Mouse (Mus musculus) hematopoietic stem cell, adult 5-6 weeks (primary cell): ENCODE data around the gene Tmem269. TPM values are rescaled to one million over a fixed set of nuclear protein-coding genes. Genes with fewer than 3 reads are reported as not detected.

Source experiments
- ATAC-seq, 2 experiments: fragments of 125-278 bp in 1 of 2; replicated peaks in 1 of 2; 2 replicates each; pipeline ENCODE4 v1.8.0; 2016 to 2017; ENCODE audit warnings: inconsistent platforms in 2 of 2, mild to moderate bottlenecking in 2 of 2, moderate number of reproducible peaks in 2 of 2, low read depth in 1 of 2, moderate TSS enrichment in 1 of 2; ENCODE audit not compliant: low FRiP score in 2 of 2, poor library complexity in 2 of 2, severe bottlenecking in 2 of 2, insufficient read depth in 1 of 2, low TSS enrichment in 1 of 2
- total RNA-seq: library from RNA; stranded (forward); fragments of 172-1452, 232-1000 nt; gene quantifications from 2 replicates; pipeline ENCODE4 v1.2.3, GENCODE M21; 2017

Tmem269 gene
- total RNA-seq, 1 experiment from 2014 or later: 0.69 TPM

DNA sequence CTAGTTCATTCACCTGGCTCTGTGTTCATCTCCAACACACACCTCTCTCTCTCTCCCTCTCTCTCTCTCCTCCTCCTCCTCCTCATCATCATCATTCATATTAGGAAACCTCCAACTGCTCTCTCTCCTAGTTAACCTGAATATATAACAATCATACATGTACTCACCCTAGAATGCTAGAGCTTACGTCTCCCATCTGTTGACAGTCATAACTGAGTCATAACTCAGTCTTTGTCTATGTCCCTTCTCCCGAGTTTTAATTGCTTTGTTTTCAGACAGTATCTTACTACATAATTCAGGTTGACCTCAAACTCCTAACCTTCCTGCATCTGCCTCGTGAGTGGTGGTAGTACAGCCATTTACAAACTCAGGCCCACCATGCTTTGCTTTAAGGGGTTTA lies 26.7 kb downstream of the Tmem269 start:
- ATAC-seq: no peak

DNA sequence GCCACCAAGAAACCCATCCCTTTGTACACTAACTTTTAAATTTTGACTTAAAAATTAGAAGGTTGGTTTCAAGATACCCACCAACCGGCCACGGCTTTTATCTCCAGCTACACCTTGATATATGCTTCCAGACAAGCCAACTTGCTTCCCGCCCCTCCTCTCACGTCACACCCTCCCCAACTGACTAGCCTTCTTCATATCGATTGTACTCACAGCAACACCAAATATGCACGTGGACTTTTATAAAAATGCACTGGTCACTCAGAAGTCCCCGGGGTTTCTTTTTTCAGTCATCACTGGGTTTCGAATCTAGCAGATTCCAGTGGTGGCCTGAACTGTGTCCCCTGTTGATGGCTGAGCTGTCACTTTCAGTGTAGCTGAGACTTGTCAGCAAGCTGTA lies 27.4 kb downstream of the Tmem269 start:
- no peak for ATAC-seq

DNA sequence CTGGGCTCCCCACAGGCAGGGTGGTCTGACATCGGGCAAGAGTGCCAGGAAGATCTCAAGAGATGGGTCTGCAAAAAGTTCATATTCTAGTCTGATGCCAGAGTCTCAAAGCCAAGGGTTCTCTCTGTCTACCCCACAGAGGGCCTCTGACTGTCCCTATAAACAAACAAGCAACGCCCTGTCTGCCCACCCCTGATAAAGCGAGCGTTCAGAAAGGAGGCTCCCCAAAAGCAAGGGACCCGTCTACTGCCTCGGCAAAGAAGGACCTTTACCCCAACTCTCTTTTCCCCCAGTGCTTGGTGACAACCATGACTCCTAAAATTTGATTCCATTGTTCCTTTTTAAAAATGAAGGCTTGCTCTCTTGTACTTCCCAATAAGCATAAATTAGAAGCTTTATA lies 28.2 kb downstream of the Tmem269 start, which contains the start of gene Ermap:
TSS of gene Ermap (minus strand) at position 148 of the 400 bp plus-strand sequence.
- no peak for ATAC-seq

DNA sequence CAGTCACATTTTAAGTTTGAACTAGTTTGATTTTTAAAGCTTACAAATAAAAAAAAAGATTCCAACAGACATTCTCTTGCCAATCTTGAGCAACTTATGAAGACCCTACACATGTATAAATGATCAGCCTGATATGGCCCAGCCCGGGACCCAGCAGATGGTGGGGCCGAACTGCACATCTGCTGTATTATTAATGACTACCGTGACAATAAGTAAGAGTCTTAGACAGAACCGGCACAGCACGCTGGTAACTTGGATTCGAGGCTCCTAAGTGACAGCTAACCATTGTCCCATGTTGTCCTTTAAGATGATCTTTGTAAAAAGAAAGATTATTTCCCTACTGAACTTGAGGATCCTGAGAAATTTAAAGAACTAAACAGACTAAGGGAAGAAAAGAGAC lies 28.6 kb downstream of the Tmem269 start:
- no peak for ATAC-seq

DNA sequence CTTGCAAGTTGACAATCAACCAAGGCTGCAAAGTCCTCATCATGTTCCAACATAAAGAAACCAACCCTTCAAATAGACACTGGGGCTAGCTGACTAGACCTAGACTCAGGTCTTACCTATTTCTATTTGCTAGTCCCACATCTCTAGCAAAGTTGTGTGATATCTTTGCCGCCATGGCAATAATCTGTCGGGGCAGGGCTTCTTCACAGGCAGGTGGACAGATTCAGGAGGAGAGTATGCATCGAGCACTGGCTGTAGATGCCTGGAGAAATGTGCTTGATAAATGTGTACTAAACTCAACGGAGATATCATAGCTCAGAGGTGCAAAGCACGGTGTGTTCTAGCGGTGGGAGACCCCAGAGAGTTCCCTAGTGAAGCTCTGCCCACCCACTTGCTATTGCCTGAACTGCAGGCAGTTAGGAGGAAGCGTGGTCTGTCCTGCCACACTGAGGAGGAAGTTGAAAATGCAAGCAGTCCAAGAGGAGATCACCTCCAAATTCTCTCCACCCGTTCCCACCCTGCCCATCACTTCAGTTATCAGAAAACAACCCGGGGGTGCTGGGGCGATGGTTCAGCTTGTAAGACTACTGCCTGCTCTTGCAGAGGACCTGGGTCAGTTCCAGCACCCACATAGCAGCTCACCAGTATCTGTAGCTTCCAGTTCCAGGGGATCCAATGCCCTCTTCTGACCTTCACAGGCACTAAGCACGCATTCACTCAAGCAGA lies 29.8 kb downstream of the Tmem269 start:
- ATAC-seq: peak; percentile 57 to 61; a peak in 3 of 4 replicates

DNA sequence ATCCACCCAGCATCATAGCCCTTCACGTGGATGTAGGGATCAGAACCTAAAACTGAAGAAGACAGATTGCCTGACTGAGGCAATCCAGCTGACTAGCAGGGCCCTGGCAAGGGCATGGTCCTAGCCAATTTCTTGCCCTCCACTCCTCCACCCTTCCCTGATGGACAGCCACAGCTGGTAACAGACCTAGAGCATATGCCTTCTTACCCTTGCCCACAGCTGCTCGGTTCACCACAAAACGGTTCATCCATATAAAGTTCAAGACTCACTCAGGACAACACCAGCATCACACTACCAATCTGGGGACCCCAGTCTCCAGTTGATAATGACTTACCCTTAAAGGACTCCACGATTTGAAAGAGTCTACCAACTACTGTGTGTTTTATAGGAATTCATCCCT lies 32.2 kb downstream of the Tmem269 start:
- no peak for ATAC-seq

DNA sequence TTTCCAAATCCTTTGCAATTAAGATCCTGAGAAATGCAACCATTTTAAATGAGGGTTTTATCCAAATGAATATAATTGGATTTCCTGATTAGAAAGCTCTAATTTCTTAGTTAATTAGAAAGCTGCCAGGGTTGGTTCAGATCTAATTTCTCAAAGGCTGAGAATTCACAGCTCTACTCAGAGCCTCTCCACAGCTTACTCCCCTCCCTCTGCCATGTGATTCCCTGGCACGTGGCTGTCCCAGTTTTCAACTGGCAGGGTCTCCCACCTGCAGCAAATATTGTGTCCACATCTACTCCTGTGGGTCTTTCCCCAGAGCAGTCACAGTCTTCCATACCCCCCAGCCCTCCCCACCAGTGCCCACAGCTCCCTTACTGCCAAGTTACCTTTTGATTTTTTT lies 34.5 kb downstream of the Tmem269 start:
- ATAC-seq: no peak

DNA sequence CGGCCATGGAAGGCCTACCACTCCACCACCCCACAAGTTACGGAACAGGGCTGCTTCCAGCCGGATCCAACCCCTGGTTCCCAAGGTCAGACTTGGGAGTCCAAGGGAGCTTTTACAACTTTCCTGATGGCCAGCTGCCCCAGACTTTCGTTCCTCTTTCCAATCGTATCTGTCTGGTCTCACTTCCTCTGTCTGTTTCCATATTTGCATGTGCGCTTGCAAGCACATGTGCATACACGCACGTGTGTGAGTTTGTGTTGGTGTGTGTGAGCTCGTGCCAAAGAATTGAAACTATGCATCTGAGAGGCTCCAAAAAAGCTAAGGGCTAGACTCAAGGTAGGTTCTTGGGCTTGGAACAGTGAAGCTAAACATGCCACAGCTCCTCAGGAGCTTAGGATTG lies 36.6 kb downstream of the Tmem269 start:
- ATAC-seq: peak in 1 of 2 experiments; percentile 29; a peak in 1 of 4 replicates

DNA sequence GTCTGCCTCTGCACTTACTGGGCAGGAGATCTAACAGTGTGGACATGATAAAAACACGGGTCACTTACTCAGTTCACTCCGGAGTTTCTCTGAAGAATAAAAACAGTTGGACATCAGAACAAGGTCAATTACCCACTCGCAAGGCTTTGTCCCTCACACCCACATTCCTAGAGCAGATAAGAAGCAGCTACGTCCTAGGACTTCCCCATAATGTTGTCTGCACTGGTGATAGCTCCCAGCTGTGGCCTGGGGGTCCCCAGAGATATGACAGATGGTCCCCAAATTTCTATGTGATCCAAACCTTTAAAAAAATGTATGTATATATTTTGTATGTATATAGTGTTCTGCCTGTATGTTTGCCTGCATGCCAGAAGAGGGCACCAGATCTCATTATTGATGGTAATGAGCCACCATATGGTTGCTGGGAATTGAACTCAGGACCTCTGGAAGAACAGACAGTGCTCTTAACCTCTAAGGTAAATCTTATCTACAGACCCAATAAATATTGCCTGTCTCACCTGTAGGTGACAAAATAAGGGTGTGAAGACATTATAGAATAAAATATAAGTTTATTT lies 37.8 kb downstream of the Tmem269 start:
- no peak for ATAC-seq

DNA sequence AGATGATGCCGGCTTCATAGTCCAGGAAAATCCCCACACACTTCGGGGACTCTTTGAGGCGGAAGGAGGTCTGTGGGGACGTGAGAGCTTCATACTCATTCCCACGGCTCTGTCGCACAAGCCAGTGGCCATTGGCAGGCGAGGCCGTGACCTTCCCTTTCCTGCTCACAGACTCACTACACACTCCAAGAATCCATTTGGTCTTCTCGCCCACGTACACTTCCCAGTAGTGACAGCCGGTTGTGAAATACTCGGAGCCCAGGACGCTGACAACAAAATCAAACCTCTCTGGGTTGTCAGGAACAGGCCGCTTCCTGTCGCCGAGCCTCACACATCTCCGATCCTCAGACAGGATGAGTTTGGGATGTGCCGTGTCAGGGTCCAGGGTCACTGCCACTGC lies 39.7 kb downstream of the Tmem269 start:
- ATAC-seq: no peak

DNA sequence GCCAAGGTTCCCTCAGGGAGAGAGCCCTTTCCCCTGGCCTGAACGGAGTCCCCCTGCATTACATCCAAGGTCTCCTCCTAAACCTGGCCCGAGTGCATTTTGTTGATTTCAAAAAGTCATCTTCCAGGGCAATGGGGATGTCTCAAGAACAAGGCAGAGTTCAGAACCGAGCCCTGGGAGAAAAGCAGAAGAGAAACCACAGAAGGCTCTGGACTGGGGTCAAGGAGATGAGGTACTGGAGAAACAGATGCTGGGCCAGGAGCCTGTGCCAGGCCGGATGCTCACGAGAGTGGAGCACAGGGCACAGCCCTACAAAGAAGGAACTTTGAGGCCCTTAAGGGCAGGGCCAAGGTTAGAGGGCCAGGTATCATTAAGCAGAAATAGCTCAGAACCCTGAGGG lies 40.3 kb downstream of the Tmem269 start:
- ATAC-seq: no peak

DNA sequence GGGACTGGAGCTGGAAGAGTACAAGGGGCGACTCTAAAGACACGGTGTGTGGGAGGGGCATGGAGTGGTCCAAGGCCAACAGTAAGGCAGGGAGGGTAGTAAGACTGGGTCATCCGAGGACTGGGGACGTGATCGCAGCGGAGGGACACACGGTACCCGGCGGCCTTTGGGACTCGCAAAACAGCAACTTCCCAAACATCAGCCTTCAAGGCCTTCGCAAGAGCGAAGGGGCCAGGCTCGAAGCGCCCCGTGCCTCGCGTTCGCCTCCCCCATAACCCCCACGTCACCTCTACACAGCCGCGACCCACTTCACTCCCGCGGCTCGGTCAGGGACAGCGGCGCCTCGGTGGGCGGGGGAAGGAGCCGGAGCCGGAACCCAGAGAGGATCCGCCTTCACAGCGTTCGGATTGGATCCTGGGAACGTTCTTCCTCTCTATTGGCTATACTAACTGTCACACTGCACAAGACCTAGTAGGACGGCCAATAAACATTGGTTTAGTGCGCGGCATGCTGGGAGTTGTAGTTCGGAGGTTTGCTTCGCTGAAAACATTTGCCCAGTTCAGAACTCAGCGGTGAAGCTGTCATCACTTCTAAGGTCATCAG lies 44.1 kb downstream of the Tmem269 start, which contains the start of gene Zfp691:
TSS of gene Zfp691 (minus strand) at position 345 of the 603 bp plus-strand sequence.
- peak; percentile 99 for ATAC-seq

DNA sequence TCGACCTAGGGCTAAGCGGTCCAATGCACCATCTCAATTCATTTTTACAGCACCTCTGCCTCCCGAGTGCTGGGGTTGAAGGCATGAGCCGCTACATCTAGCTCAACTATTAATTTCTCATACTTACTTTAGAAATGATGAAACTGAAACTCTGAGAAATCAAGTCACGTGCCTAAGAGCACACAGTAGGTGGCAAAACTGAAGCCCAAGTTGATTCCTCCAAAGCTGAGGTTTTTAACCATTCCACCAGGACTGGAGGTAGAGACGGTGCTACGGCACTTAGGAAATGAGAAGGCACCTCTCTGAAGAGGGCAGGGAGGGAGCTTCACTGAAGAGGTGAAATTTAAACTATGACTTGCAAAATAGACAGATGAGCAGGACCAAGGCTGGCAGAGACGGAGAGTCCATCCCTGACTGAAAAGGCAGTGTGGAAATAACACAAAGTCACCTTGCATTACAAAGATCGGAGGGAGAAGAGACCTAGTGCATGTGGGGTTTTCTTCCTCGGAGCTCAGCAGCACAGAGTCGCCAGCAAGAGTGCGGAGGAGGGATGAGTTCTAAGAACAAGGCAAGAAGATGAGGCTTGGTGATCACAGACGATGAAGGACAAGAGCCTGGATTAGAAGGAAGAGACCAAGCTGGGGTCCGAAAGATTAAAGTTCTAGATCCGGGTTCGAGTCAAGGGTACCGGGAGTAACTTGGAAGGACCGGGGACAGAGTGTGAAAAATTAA lies 44.9 kb downstream of the Tmem269 start:
- ATAC-seq: no peak; a peak in 1 of 4 replicates

DNA sequence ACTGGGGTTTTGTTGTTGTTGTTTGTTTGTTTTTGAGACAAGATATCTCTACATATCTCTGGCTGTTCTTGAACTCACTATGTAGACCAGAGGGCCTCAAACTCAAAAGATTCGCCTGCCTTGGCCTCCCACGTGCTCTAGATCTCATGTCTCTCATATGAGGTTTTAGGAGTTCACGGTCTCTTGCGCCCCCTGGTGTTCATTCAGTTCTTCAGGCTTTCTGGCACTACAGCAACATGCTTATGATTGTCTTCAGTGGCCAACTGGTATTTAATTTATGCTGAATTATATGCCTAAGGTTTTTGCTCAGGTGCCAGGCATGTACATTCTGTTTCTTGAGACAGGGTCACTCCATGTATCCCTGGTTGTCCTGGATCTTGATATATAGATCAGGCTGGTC lies 50.4 kb downstream of the Tmem269 start:
- ATAC-seq: peak; percentile 76 to 79

DNA sequence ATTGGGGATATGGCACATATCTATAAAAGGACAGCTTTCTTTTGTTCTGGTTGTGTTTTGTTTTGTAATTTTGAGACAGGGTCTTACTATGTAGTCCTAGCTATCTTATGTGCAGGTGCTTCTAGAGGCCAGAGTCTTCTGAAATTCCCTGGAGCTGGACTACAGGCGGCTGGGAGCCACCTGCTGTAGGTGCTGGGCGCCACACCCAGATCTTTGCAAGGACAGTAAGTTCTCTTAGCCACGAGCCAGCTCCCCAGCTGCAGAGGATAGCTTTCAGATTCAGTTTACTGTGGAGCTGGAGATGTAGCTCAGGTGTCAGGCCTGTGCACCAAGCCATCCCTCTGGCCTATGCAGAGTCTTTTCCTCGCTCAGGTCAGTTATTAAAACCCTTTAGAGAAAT lies 50.9 kb downstream of the Tmem269 start:
- no peak for ATAC-seq

DNA sequence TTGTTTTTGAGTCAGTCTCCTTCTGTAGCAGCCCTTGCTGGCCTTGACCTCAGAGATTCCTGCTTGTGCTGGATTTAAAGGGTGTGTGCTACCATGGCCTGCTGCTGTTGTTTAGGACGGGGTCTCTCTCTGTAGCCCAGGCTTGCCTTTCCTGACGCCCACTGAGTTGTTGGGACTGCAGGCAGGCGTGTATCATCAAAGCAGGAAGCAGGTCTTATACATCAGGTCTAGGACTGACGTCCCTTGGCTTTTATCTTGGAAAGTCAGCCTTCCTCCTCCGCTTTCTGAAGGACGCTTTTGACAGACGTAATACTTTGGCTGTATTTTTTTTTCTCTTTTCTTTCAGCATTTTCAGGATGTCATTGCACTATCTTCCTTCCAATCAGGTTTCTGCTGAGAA lies 52.1 kb downstream of the Tmem269 start:
- ATAC-seq: no peak

DNA sequence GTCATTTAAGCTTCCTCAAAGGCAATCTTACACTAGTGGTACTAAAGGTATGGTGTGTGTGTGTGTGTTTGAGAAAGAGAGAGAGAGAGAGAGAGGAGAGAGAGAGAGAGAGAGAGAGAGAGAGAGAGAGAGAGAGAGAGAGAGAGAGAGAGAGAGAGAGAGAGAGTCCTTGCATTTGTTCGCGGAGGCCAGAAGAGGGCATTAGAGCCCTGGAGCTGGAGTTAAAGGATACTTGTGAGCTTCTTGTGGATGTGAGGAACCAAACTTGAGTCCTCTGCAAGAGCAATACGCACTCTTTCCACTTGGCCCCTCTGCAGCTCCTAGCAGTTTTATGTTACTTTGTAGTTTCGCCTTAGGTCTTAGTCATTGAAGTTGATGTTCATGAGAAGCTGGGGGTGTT lies 55.0 kb downstream of the Tmem269 start:
- no peak for ATAC-seq

DNA sequence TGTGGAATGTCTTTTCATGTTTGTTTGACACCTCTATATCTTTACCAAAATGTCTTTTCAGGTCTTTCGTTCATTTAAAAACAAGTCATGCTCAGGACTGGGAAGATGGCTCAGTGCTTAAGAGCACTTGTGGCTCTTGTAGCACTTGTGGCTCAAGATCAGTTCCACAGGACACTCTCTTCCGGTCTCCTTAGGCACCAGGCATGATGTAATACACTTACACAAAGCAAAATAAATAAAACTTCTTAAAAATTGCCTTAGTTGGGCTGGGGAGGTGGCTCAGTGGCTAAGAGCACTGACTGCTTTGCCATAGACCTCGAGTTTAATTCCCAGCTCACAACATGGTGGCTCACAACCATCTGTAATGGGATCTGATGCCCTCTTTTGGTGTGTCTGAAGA lies 56.7 kb downstream of the Tmem269 start:
- ATAC-seq: no peak
